Mouse (Mus musculus) neural tube, embryonic 10.5 days (tissue): ENCODE measurements around the gene Pou3f1.
"Not testable (repeated sequence)": the region's sequence is repeated elsewhere in the genome, so short reads cannot be mapped to it uniquely, and the experiment has no call there.

Experiments
- DNase-seq: peaks from one replicate; pipeline ENCODE4 v3.0.0-alpha.2; 2017; ENCODE audit warnings: low spot score; ENCODE audit errors: extremely low spot score

The Pou3f1 gene

GRCm38 (mm10) chr4:124685897-124686402 lies 29.3 kb downstream of the Pou3f1 start:
- DNase-seq = peak; percentile 10

- no peak for DNase-seq
Observed at GRCm38 (mm10) chr4:124691455-124691854, 34.8 kb downstream of the Pou3f1 start.

GRCm38 (mm10) chr4:124692416-124692861 lies 35.8 kb downstream of the Pou3f1 start:
- peak; percentile 6 for DNase-seq

- peak; percentile 83 for DNase-seq
Observed at GRCm38 (mm10) chr4:124693135-124693894, 36.7 kb downstream of the Pou3f1 start, which contains the start of gene Utp11. Gene Utp11 (minus strand): TSS chr4:124693600.

- peak; percentile 9 for DNase-seq
Observed at GRCm38 (mm10) chr4:124694572-124694971, 38.0 kb downstream of the Pou3f1 start.

GRCm38 (mm10) chr4:124695786-124696516 lies 39.3 kb downstream of the Pou3f1 start:
- DNase-seq = no peak

GRCm38 (mm10) chr4:124699791-124700190 lies 43.2 kb downstream of the Pou3f1 start:
- DNase-seq = no peak

GRCm38 (mm10) chr4:124700248-124700971 lies 43.8 kb downstream of the Pou3f1 start, which contains the start of gene Fhl3:
Gene Fhl3 (plus strand): TSS chr4:124700701.
- peak; percentile 83 for DNase-seq

- DNase-seq = peak; percentile 57
Observed at GRCm38 (mm10) chr4:124701052-124701845, 44.6 kb downstream of the Pou3f1 start.

GRCm38 (mm10) chr4:124701916-124702315 lies 45.3 kb downstream of the Pou3f1 start:
- no peak for DNase-seq

GRCm38 (mm10) chr4:124703406-124703805 lies 46.8 kb downstream of the Pou3f1 start:
- no peak for DNase-seq

GRCm38 (mm10) chr4:124703881-124704796 lies 47.5 kb downstream of the Pou3f1 start:
- DNase-seq = no peak

GRCm38 (mm10) chr4:124704797-124705474 lies 48.3 kb downstream of the Pou3f1 start:
- DNase-seq = peak; percentile 51

GRCm38 (mm10) chr4:124705661-124706269 lies 49.2 kb downstream of the Pou3f1 start:
- no peak for DNase-seq

GRCm38 (mm10) chr4:124707381-124708199 lies 51.0 kb downstream of the Pou3f1 start:
- not testable (repeated sequence) for DNase-seq

GRCm38 (mm10) chr4:124708200-124708517 lies 51.6 kb downstream of the Pou3f1 start:
- DNase-seq = not testable (repeated sequence)

GRCm38 (mm10) chr4:124708518-124709477 lies 52.2 kb downstream of the Pou3f1 start:
- DNase-seq = peak; percentile 91
